Mouse (Mus musculus): ENCODE data around the gene Vcam1.

Vcam1 gene

GRCm38 (mm10) chr3:116129259-116129738, at the start of gene Vcam1:
Gene Vcam1, minus strand, starts transcription at chr3:116129688.
- DNase-seq = no peak

- no peak for DNase-seq
These were observed 45.6 kb upstream of the Vcam1 start for GRCm38 (mm10) chr3:116175106-116175505.

- no peak for DNase-seq
These were observed 42.0 kb upstream of the Vcam1 start for GRCm38 (mm10) chr3:116171461-116171860.

- DNase-seq = no peak
These were observed 38.6 kb upstream of the Vcam1 start for GRCm38 (mm10) chr3:116168056-116168455.

GRCm38 (mm10) chr3:116166296-116166695, 36.8 kb upstream of the Vcam1 start:
- DNase-seq = no peak

GRCm38 (mm10) chr3:116165030-116165429, 35.5 kb upstream of the Vcam1 start:
- DNase-seq = no peak

GRCm38 (mm10) chr3:116163517-116163916, 34.0 kb upstream of the Vcam1 start:
- DNase-seq = no peak

GRCm38 (mm10) chr3:116162097-116162666, 32.7 kb upstream of the Vcam1 start:
- DNase-seq = no peak

GRCm38 (mm10) chr3:116159376-116159775, 29.9 kb upstream of the Vcam1 start:
- no peak for DNase-seq

GRCm38 (mm10) chr3:116157447-116157990, 28.0 kb upstream of the Vcam1 start:
- DNase-seq = no peak

GRCm38 (mm10) chr3:116150056-116150632, 20.7 kb upstream of the Vcam1 start:
- DNase-seq = no peak

- DNase-seq = no peak
These were observed 19.6 kb upstream of the Vcam1 start for GRCm38 (mm10) chr3:116149096-116149495.

- no peak for DNase-seq
These were observed 19.2 kb upstream of the Vcam1 start for GRCm38 (mm10) chr3:116148676-116149075.

GRCm38 (mm10) chr3:116141226-116141625, 11.7 kb upstream of the Vcam1 start:
- DNase-seq = no peak

GRCm38 (mm10) chr3:116139000-116139399, 9.5 kb upstream of the Vcam1 start:
- no peak for DNase-seq

GRCm38 (mm10) chr3:116138081-116138480, 8.6 kb upstream of the Vcam1 start:
- DNase-seq = no peak

GRCm38 (mm10) chr3:116133363-116133762, 3.9 kb upstream of the Vcam1 start:
- DNase-seq = no peak

- no peak for DNase-seq
These were observed 1.2 kb upstream of the Vcam1 start for GRCm38 (mm10) chr3:116130711-116131110.

- no peak for DNase-seq
These were observed 530 bp upstream of the Vcam1 start for GRCm38 (mm10) chr3:116129841-116130595.

- no peak for DNase-seq
These were observed 930 bp downstream of the Vcam1 start for GRCm38 (mm10) chr3:116128311-116129204.

GRCm38 (mm10) chr3:116127836-116128235, 1.7 kb downstream of the Vcam1 start:
- no peak for DNase-seq

- DNase-seq = no peak
These were observed 2.2 kb downstream of the Vcam1 start for GRCm38 (mm10) chr3:116127281-116127680.
